Mouse (Mus musculus) hindbrain, embryonic 11.5 days (tissue): Measurements from ENCODE around the gene 4930430F08Rik. TPM values are rescaled to one million over a fixed set of nuclear protein-coding genes. Genes with fewer than 3 reads are reported as not detected.
A peak's percentile ranks its signal among the peaks of the same experiment; 100 is the strongest.

Experiments
- ATAC-seq: fragments of 200-750 bp; cut with Nextera tagmentation; 2 replicates; pipeline ENCODE4 v1.8.0; 2017; ENCODE audit warnings: mild to moderate bottlenecking, moderate TSS enrichment, moderate library complexity; ENCODE audit not compliant: low FRiP score
- DNase-seq: peaks from one replicate; pipeline ENCODE4 v3.0.0-alpha.2; 2015; ENCODE audit warnings: low spot score
- H3K27ac ChIP-seq: fragments of 300-500 bp; sonication (generic); 2 replicates; pipeline ENCODE4 v1.5.1; 2014; ENCODE audit warnings: mild to moderate bottlenecking, low read depth, low read length
- H3K27me3 ChIP-seq: fragments of 300-500 bp; sonication (generic); 2 replicates; pipeline ENCODE4 v1.6.1; 2014; ENCODE audit warnings: mild to moderate bottlenecking, low read length, moderate library complexity, mixed read lengths; ENCODE audit not compliant: control insufficient read depth, insufficient read depth
- H3K36me3 ChIP-seq: fragments of 300-500 bp; sonication (generic); 2 replicates; pipeline ENCODE4 v1.6.1; 2014; ENCODE audit warnings: mild to moderate bottlenecking, low read length, moderate library complexity, mixed read lengths; ENCODE audit not compliant: control insufficient read depth, insufficient read depth
- H3K4me1 ChIP-seq: fragments of 300-500 bp; sonication (generic); replicated peaks from 2 replicates; pipeline ENCODE4 v1.6.1; 2014; ENCODE audit warnings: low read length, mixed read lengths; ENCODE audit not compliant: control insufficient read depth, insufficient read depth
- H3K4me2 ChIP-seq: fragments of 300-500 bp; sonication (generic); replicated peaks from 2 replicates; pipeline ENCODE4 v1.6.1; 2014; ENCODE audit warnings: mild to moderate bottlenecking, low read depth, low read length
- H3K4me3 ChIP-seq: fragments of 300-500 bp; sonication (generic); 2 replicates; pipeline ENCODE4 v1.5.1; 2014; ENCODE audit warnings: low read depth, low read length
- H3K9ac ChIP-seq: fragments of 300-500 bp; sonication (generic); 2 replicates; pipeline ENCODE4 v1.6.1; 2014; ENCODE audit warnings: low read depth, low read length
- H3K9me3 ChIP-seq: fragments of 300-500 bp; sonication (generic); 2 replicates; pipeline ENCODE4 v1.6.1; 2016; ENCODE audit warnings: low read length; ENCODE audit not compliant: control insufficient read depth
- WGBS: fragments of 180-500 bp; shearing (Covaris S2); extraction: QIAGEN DNeasy Blood & Tissue Kit; methylation state at CpG from one replicate; pipeline ENCODE4 v1.1.7; 2014; 5-methylcytosine and 5-hydroxymethylcytosine counted together
- polyA plus RNA-seq: library from polyadenylated mRNA; unstranded; fragments of >200 nt; fragmentation: Nextera tagmentation; extraction: Ambion mirVana; gene quantifications from 2 replicates; pipeline ENCODE4 v1.2.1, GENCODE M21; 2014

The 4930430F08Rik gene
- 10.5 and 12.2 TPM in 2 replicates for polyA plus RNA-seq

GRCm38 (mm10) chr10:100590323-100590722 lies at the start of gene 4930430F08Rik, which contains the start of gene 1700017N19Rik:
TSS of gene 4930430F08Rik (minus strand) at chr10:100590423.
TSS of gene 1700017N19Rik (plus strand) at chr10:100590484.
- H3K27me3 ChIP-seq = no peaks in the 10 kb centered on the region
- peak within 1 kb of the TSS; percentile 76; the same call in 1 of the 2 replicates for H3K4me3 ChIP-seq
- no peaks in the 10 kb centered on the region for H3K9me3 ChIP-seq
- no peak within 1 kb of the TSS for H3K27ac ChIP-seq
- H3K36me3 ChIP-seq = no peaks in the 10 kb centered on the region
- H3K4me1 ChIP-seq = no peaks in the 10 kb centered on the region
- no peak within 1 kb of the TSS for H3K4me2 ChIP-seq
- 71% methylated on average over 1 of the region's 1 CpGs for WGBS
- no peak within 1 kb of the TSS for H3K9ac ChIP-seq
- ATAC-seq (no peak), DNase-seq (no peak)

- peak; percentile 47; the same call in 1 of the 2 replicates for ATAC-seq
- no peaks in the 10 kb centered on the region for H3K36me3 ChIP-seq
- 28% methylated on average over 20 of the region's 20 CpGs for WGBS
- no peak overlapping the region for H3K27ac ChIP-seq
- H3K27me3 ChIP-seq = no peaks in the 10 kb centered on the region
- DNase-seq = peak; percentile 75
- no peak overlapping the region for H3K4me3 ChIP-seq
- no peak overlapping the region for H3K4me2 ChIP-seq
- H3K9me3 ChIP-seq = no peaks in the 10 kb centered on the region
- 0 out of 2 replicates have a peak overlapping the region, but pooled peaks have one; percentile 7 for H3K9ac ChIP-seq
- no peaks in the 10 kb centered on the region for H3K4me1 ChIP-seq
Observed at GRCm38 (mm10) chr10:100629762-100630438, 39.7 kb upstream of the 4930430F08Rik start.

- Histone ChIP-seq H3K36me3 (no peaks in the 10 kb centered on the region), H3K4me1 (no peaks in the 10 kb centered on the region), H3K9ac (no peak overlapping the region), H3K27me3 (no peaks in the 10 kb centered on the region), H3K9me3 (no peaks in the 10 kb centered on the region), H3K4me2 (no peak overlapping the region), H3K4me3 (no peak overlapping the region), H3K27ac (no peak overlapping the region)
- ATAC-seq (no peak), DNase-seq (no peak)
- 81% methylated on average over 3 of the region's 3 CpGs for WGBS
Observed at GRCm38 (mm10) chr10:100622494-100622893, 32.3 kb upstream of the 4930430F08Rik start.

GRCm38 (mm10) chr10:100620040-100620439 lies 29.8 kb upstream of the 4930430F08Rik start:
- H3K4me3 ChIP-seq = no peak overlapping the region
- no peaks in the 10 kb centered on the region for H3K4me1 ChIP-seq
- WGBS = 95% methylated on average over 12 of the region's 12 CpGs
- H3K9ac ChIP-seq = no peak overlapping the region
- H3K27ac ChIP-seq = no peak overlapping the region
- no peaks in the 10 kb centered on the region for H3K9me3 ChIP-seq
- no peaks in the 10 kb centered on the region for H3K27me3 ChIP-seq
- ATAC-seq = no peak
- H3K36me3 ChIP-seq = no peaks in the 10 kb centered on the region
- no peak for DNase-seq
- H3K4me2 ChIP-seq = no peak overlapping the region

GRCm38 (mm10) chr10:100619474-100619873 lies 29.3 kb upstream of the 4930430F08Rik start:
- no peak for DNase-seq
- no peak for ATAC-seq
- H3K9me3 ChIP-seq = no peaks in the 10 kb centered on the region
- no peak overlapping the region for H3K27ac ChIP-seq
- 95% methylated on average over 7 of the region's 7 CpGs for WGBS
- no peak overlapping the region for H3K4me2 ChIP-seq
- no peaks in the 10 kb centered on the region for H3K27me3 ChIP-seq
- no peak overlapping the region for H3K4me3 ChIP-seq
- no peaks in the 10 kb centered on the region for H3K36me3 ChIP-seq
- H3K4me1 ChIP-seq = no peaks in the 10 kb centered on the region
- H3K9ac ChIP-seq = no peak overlapping the region

GRCm38 (mm10) chr10:100617233-100617903 lies 27.1 kb upstream of the 4930430F08Rik start:
- WGBS = 73% methylated on average over 6 of the region's 6 CpGs
- DNase-seq (no peak), ATAC-seq (peak; percentile 25; the same call in 1 of the 2 replicates)

GRCm38 (mm10) chr10:100604254-100604653 lies 14.0 kb upstream of the 4930430F08Rik start:
- WGBS = 74% methylated on average over 2 of the region's 2 CpGs
- DNase-seq (no peak), ATAC-seq (no peak)
- no peak overlapping the region for H3K4me3 ChIP-seq
- H3K4me2 ChIP-seq = no peak overlapping the region
- H3K4me1 ChIP-seq = no peaks in the 10 kb centered on the region
- no peak overlapping the region for H3K27ac ChIP-seq
- no peak overlapping the region for H3K9ac ChIP-seq
- H3K27me3 ChIP-seq = no peaks in the 10 kb centered on the region
- H3K36me3 ChIP-seq = no peaks in the 10 kb centered on the region
- H3K9me3 ChIP-seq = no peaks in the 10 kb centered on the region

More at GRCm38 (mm10) chr10:100617233-100617903, 27.1 kb upstream of the 4930430F08Rik start:
- H3K9ac ChIP-seq = no peak overlapping the region
- H3K4me3 ChIP-seq = no peak overlapping the region
- H3K27me3 ChIP-seq = no peaks in the 10 kb centered on the region
- no peaks in the 10 kb centered on the region for H3K4me1 ChIP-seq
- H3K9me3 ChIP-seq = no peaks in the 10 kb centered on the region
- no peak overlapping the region for H3K27ac ChIP-seq
- H3K4me2 ChIP-seq = no peak overlapping the region
- H3K36me3 ChIP-seq = no peaks in the 10 kb centered on the region

- no peak overlapping the region for H3K27ac ChIP-seq
- DNase-seq (no peak), ATAC-seq (no peak)
- no peaks in the 10 kb centered on the region for H3K4me1 ChIP-seq
- no peak overlapping the region for H3K4me2 ChIP-seq
- H3K9ac ChIP-seq = no peak overlapping the region
- H3K36me3 ChIP-seq = no peaks in the 10 kb centered on the region
- no peaks in the 10 kb centered on the region for H3K9me3 ChIP-seq
- 89% methylated on average over 9 of the region's 9 CpGs for WGBS
- H3K4me3 ChIP-seq = no peak overlapping the region
- H3K27me3 ChIP-seq = no peaks in the 10 kb centered on the region
Observed at GRCm38 (mm10) chr10:100603511-100603910, 13.3 kb upstream of the 4930430F08Rik start.
